Mouse (Mus musculus) olfactory bulb, adult 2 months (tissue): Measurements from ENCODE around the gene Sntg2.

Experiments
- CTCF ChIP-seq: fragments of 200-500 bp; IDR thresholded peaks from 2 replicates; pipeline ENCODE4 v1.5.1; 2012; ENCODE audit warnings: low read depth, mild to moderate bottlenecking, low read length, moderate library complexity; ENCODE audit not compliant: insufficient read depth
- POLR2A ChIP-seq: fragments of 200-500 bp; IDR thresholded peaks from 2 replicates; pipeline ENCODE4 v1.6.1; 2012; ENCODE audit warnings: mild to moderate bottlenecking, low read depth, low read length, moderate library complexity; ENCODE audit not compliant: insufficient read depth

- TF ChIP-seq POLR2A, result no peak
- TF ChIP-seq CTCF, result no peak
Measured at GRCm38 (mm10) chr12:30249068-30249467, 124.1 kb downstream of the Sntg2 start.
